Mouse (Mus musculus) testis, adult 2 months (tissue): ENCODE measurements at regions not wholly inside any gene's neighbourhood (a gene's known extent, or its start where the extent isn't known, plus 50 kb on each side); places are given as distances from the start of the nearest gene placed in this dataset.

ENCODE experiments used
- H3K27ac ChIP-seq: fragments of 200-500 bp; 2 replicates; pipeline ENCODE4 v1.5.1; 2012; ENCODE audit warnings: low read depth, low read length; ENCODE audit not compliant: control insufficient read depth, insufficient read depth
- H3K27me3 ChIP-seq: fragments of 200-500 bp; 2 replicates; pipeline ENCODE4 v1.6.1; 2012; ENCODE audit warnings: mild to moderate bottlenecking, low read length, moderate library complexity; ENCODE audit not compliant: control insufficient read depth, insufficient read depth
- H3K36me3 ChIP-seq: fragments of 200-500 bp; 2 replicates; pipeline ENCODE4 v1.6.1; 2012; ENCODE audit warnings: mild to moderate bottlenecking, low read length; ENCODE audit not compliant: control insufficient read depth, insufficient read depth
- H3K4me1 ChIP-seq: fragments of 200-500 bp; 2 replicates; pipeline ENCODE4 v1.6.1; 2012; ENCODE audit warnings: low read length; ENCODE audit not compliant: control insufficient read depth, insufficient read depth
- H3K4me3 ChIP-seq: fragments of 200-500 bp; 2 replicates; pipeline ENCODE4 v1.5.1; 2012; ENCODE audit warnings: low read depth, mild to moderate bottlenecking, low read length, moderate library complexity, mixed read lengths; ENCODE audit not compliant: control insufficient read depth
- CTCF ChIP-seq: fragments of 200-500 bp; IDR thresholded peaks from 2 replicates; pipeline ENCODE4 v1.5.1; 2012; ENCODE audit warnings: low read depth, mild to moderate bottlenecking, inconsistent platforms, low read length, moderate library complexity; ENCODE audit not compliant: control insufficient read depth, insufficient read depth, insufficient replicate concordance
- POLR2A ChIP-seq: fragments of 200-500 bp; IDR thresholded peaks from 2 replicates; pipeline ENCODE4 v1.6.1; 2012; ENCODE audit warnings: low read depth, mild to moderate bottlenecking, inconsistent platforms, low read length, moderate library complexity; ENCODE audit not compliant: control insufficient read depth

DNA sequence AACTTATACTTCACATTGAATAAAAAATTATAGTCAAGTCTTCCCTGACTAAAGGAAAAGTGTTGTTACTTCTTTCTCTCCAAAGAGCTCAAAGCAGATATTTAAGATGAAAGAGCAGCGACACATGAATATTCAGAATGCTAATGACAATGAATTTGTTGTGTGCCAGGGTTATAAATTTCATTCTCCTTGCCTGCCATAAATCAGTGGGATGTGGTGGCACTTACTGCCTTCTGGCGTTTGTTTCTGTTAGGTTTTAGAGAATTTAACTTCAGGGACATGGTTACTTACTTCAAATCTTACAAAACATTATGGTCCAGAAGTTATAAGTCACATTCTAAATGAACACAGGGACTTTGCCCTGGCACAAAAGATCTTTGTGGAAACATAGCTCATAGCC is 380.4 kb downstream of the Samd5 start:
- Histone ChIP-seq H3K4me1 (no peaks in the 10 kb centered on the region), H3K27me3 (no peaks in the 10 kb centered on the region), H3K27ac (no peak overlapping the region), H3K4me3 (no peak overlapping the region), H3K36me3 (no peaks in the 10 kb centered on the region)
- TF ChIP-seq POLR2A = no peak
- TF ChIP-seq CTCF = no peak

DNA sequence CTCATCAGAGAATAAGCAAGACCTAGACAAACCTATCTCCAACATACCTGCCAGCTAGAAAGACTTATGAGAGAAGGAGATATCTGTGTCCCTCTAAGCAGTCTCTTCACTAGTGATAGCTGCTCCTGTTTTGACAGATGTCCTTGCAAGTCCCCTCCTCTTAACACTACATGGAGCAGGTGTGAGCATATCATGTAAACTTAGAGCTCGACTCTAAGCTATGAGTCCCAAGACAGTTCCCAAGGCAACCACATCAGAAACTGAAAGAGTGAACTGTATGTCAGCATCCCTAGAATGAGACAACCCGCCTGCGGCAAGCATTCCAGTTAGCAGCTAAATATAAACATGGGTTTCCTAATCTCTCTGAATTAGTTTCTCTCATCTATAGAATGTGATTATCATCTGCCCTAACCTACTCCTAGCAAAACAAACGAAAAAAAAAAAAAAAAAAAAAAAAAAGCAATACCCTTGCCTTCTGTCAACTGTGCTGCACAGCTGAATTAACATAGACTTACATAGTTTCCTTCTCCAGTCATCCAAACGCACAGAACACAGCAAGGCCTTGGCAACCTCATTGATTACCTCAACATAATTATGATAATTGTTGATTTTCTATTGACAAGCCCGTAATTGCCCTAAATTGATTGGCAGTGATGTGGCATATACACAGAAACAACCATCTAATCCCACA is 383.4 kb downstream of the Samd5 start:
- H3K36me3 ChIP-seq = no peaks in the 10 kb centered on the region
- H3K4me1 ChIP-seq = no peaks in the 10 kb centered on the region
- H3K27me3 ChIP-seq = no peaks in the 10 kb centered on the region
- H3K4me3 ChIP-seq = no peak overlapping the region
- no peak overlapping the region for H3K27ac ChIP-seq
- TF ChIP-seq POLR2A (no peak), CTCF (no peak)

DNA sequence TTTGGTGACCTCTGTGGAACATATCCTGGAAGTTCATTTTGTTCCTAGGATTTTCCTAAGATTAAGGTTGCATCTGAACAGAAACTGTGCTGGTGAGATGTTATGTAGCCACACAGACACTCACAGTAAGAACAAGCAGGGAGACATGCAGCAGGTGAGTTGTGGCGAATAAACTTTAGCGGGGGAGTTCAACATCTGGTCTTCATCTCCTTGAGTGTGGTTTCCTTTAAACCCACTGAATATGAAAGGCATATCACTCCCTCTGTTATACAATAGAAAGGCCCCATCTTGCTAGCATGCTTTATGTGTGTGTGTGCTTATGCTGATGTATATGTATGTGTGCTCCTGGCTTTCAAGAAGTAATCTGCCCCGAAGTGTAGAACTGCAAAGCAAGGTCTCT is 387.1 kb upstream of the Sash1 start:
- Histone ChIP-seq H3K4me1 (no peaks in the 10 kb centered on the region), H3K27me3 (no peaks in the 10 kb centered on the region), H3K27ac (no peak overlapping the region), H3K36me3 (no peaks in the 10 kb centered on the region), H3K4me3 (no peak overlapping the region)
- TF ChIP-seq CTCF (no peak), POLR2A (no peak)

DNA sequence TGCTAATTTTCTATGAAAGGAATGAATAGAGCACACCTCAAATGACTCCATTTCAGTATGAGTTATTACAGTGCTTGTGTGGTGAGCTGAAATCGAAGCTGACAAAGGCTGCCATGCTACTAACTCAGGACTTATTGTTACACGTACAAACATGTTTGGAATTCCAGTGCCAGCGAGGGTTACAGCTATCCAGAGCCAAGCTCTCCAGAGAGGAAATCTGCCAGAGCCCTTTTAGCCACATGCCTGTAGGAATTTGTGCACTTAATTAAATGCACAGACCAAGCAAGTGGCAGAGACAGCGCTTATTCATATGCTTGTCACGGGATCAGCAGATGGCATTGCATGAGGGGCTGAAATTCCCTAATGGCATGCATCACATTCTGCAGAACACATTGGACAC is 386.4 kb upstream of the Sash1 start:
- Histone ChIP-seq H3K36me3 (no peaks in the 10 kb centered on the region), H3K4me1 (no peaks in the 10 kb centered on the region), H3K27ac (no peak overlapping the region), H3K27me3 (no peaks in the 10 kb centered on the region), H3K4me3 (no peak overlapping the region)
- no peak for TF ChIP-seq CTCF
- TF ChIP-seq POLR2A = no peak

DNA sequence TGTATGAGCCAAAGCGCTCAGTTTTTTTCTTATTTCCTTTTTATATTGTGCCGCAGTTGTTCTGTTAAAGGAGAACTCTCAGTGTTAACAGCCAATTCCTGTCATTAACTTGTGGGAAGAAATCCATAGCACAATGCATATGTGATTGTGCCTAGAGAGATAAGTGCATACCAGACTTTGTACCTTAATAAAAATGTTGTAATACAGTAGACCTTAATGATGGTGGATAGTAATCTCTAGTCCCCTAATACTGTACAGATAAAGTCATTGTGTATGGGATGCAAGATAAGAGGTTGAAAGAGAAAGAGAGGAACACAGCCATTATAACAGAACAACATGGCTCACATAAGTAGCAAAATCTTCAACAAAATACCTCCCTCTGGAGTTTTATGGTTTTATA is 379.7 kb upstream of the Sash1 start:
- no peaks in the 10 kb centered on the region for H3K4me1 ChIP-seq
- no peak overlapping the region for H3K27ac ChIP-seq
- TF ChIP-seq CTCF (no peak), POLR2A (no peak)
- H3K27me3 ChIP-seq = no peaks in the 10 kb centered on the region
- no peak overlapping the region for H3K4me3 ChIP-seq
- no peaks in the 10 kb centered on the region for H3K36me3 ChIP-seq

DNA sequence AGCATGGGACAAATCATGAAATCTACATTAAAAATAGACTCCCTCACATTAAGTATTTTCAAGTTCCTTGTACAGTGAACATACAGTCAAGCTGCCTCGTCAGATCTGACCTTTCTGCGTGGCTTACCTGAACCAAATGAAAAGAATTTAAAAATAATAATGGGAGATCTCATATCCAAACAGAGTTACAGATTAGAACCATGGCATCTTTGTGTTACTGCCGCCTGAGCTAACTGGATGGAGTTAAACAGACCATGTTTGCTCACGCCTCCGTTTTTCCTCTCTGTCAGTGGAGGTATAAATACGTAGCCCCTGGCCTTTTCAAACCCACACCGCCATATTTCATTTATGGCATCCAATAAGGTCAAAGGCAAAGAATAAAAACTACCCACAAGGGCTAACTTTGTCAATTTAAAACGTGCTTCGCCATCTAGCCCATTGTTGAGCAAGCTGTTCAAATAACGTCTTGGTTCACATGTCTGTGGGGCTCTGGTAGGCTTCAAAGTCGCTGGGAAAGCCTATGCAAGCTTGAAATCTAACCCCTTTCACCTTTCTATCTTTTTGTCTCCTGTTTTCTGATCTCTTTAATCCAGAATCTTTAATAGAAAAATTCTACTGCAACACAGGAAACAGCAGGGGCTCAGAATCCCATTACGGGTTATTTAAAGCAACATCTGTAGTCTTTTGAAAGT is 378.6 kb upstream of the Sash1 start:
- TF ChIP-seq POLR2A = no peak
- no peak overlapping the region for H3K4me3 ChIP-seq
- no peaks in the 10 kb centered on the region for H3K4me1 ChIP-seq
- H3K27ac ChIP-seq = no peak overlapping the region
- no peaks in the 10 kb centered on the region for H3K27me3 ChIP-seq
- no peaks in the 10 kb centered on the region for H3K36me3 ChIP-seq

DNA sequence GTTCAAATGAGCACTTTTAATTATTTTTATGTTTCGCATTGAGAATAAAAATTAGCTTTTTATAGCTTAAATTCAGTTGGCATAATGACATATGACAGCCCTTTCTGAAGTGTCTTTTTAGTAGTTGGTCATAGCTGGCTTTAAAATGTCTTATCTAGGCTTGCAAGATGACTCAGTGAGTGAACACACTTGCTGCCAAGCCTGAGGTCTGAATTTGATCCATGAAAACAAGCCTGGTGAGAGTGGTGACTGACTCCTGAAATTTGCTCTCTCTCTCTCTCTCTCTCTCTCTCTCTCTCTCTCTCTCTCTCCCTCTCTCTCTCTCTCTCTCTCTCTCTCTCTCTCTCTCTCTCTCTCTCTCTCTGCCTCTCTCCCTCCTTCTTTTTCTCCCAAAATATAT is 372.8 kb upstream of the Sash1 start:
- Histone ChIP-seq H3K4me1 (no peaks in the 10 kb centered on the region), H3K4me3 (no peak overlapping the region), H3K36me3 (no peaks in the 10 kb centered on the region), H3K27me3 (no peaks in the 10 kb centered on the region), H3K27ac (no peak overlapping the region)
- TF ChIP-seq POLR2A = no peak
- no peak for TF ChIP-seq CTCF
